Mouse (Mus musculus): ENCODE measurements at regions not wholly inside any gene's neighbourhood (a gene's known extent, or its start where the extent isn't known, plus 50 kb on each side); places are given as distances from the start of the nearest gene placed in this dataset.

- no peaks in the 10 kb centered on the region for H3K27me3 ChIP-seq (replicated peaks; ENCODE audit: control insufficient read depth, insufficient read depth, low read length)
- TF ChIP-seq POLR2A (IDR thresholded peaks at IDR 0.05; ENCODE audit: low read depth, low read length) (no peak), CTCF (conservative IDR thresholded peaks at IDR 0.05; ENCODE audit: insufficient read depth, insufficient read length, low read depth, low read length) (no peak)
- H3K27ac ChIP-seq (ENCODE audit: insufficient read depth, low read depth, low read length) = no peak overlapping the region
- H3K36me3 ChIP-seq (ENCODE audit: control insufficient read depth, insufficient read depth, low read length) = peaks cover 2% of the 10 kb centered on the region; the same call in 1 of the 2 replicates
- 75% methylated on average over 9 of the region's 9 CpGs for WGBS
- no peaks in the 10 kb centered on the region for H3K4me1 ChIP-seq (ENCODE audit: control insufficient read depth, insufficient read depth, low read length)
- DNase-seq = no peak
- H3K4me3 ChIP-seq (ENCODE audit: insufficient read depth, low read depth, low read length) = no peak overlapping the region
Observed at GRCm38 (mm10) chr6:31081238-31081637, 122.4 kb upstream of the Klf14 start.

- Histone ChIP-seq H3K27me3 (replicated peaks; ENCODE audit: control insufficient read depth, insufficient read depth, low read length) (no peaks in the 10 kb centered on the region), H3K4me3 (ENCODE audit: insufficient read depth, low read depth, low read length) (no peak overlapping the region), H3K27ac (ENCODE audit: insufficient read depth, low read depth, low read length) (no peak overlapping the region), H3K4me1 (ENCODE audit: control insufficient read depth, insufficient read depth, low read length) (no peaks in the 10 kb centered on the region), H3K36me3 (ENCODE audit: control insufficient read depth, insufficient read depth, low read length) (peaks cover 4% of the 10 kb centered on the region; the same call in 1 of the 2 replicates)
- DNase-seq = no peak
- WGBS = 48% methylated on average over 7 of the region's 7 CpGs
- TF ChIP-seq CTCF (conservative IDR thresholded peaks at IDR 0.05; ENCODE audit: insufficient read depth, insufficient read length, low read depth, low read length) (no peak), POLR2A (IDR thresholded peaks at IDR 0.05; ENCODE audit: low read depth, low read length) (no peak)
Observed at GRCm38 (mm10) chr6:31081988-31082387, 123.1 kb upstream of the Klf14 start.

- no peak for TF ChIP-seq POLR2A (IDR thresholded peaks at IDR 0.05; ENCODE audit: low read depth, low read length)
- 76% methylated on average over 10 of the region's 10 CpGs for WGBS
- no peak overlapping the region for H3K27ac ChIP-seq (ENCODE audit: insufficient read depth, low read depth, low read length)
- DNase-seq = no peak
- 0 out of 2 replicates have a peak, but pooled peaks cover 3% of the 10 kb centered on the region for H3K4me1 ChIP-seq (ENCODE audit: control insufficient read depth, insufficient read depth, low read length)
- no peak overlapping the region for H3K4me3 ChIP-seq (ENCODE audit: insufficient read depth, low read depth, low read length)
- peaks cover 7% of the 10 kb centered on the region; the same call in 1 of the 2 replicates for H3K36me3 ChIP-seq (ENCODE audit: control insufficient read depth, insufficient read depth, low read length)
- no peaks in the 10 kb centered on the region for H3K27me3 ChIP-seq (replicated peaks; ENCODE audit: control insufficient read depth, insufficient read depth, low read length)
Observed at GRCm38 (mm10) chr6:31082613-31083470, 124.0 kb upstream of the Klf14 start.

GRCm38 (mm10) chr6:31083701-31084100 lies 124.8 kb upstream of the Klf14 start:
- TF ChIP-seq CTCF (conservative IDR thresholded peaks at IDR 0.05; ENCODE audit: insufficient read depth, insufficient read length, low read depth, low read length) (no peak), POLR2A (IDR thresholded peaks at IDR 0.05; ENCODE audit: low read depth, low read length) (no peak)
- 0 out of 2 replicates have a peak, but pooled peaks cover 5% of the 10 kb centered on the region for H3K4me1 ChIP-seq (ENCODE audit: control insufficient read depth, insufficient read depth, low read length)
- DNase-seq = no peak
- H3K27ac ChIP-seq (ENCODE audit: insufficient read depth, low read depth, low read length) = no peak overlapping the region
- no peaks in the 10 kb centered on the region for H3K27me3 ChIP-seq (replicated peaks; ENCODE audit: control insufficient read depth, insufficient read depth, low read length)
- H3K36me3 ChIP-seq (ENCODE audit: control insufficient read depth, insufficient read depth, low read length) = peaks cover 8% of the 10 kb centered on the region; the same call in 1 of the 2 replicates
- no peak overlapping the region for H3K4me3 ChIP-seq (ENCODE audit: insufficient read depth, low read depth, low read length)
- WGBS = 82% methylated on average over 6 of the region's 6 CpGs

- Histone ChIP-seq H3K36me3 (ENCODE audit: control insufficient read depth, insufficient read depth, low read length) (peaks cover 8% of the 10 kb centered on the region; the same call in 1 of the 2 replicates), H3K4me1 (ENCODE audit: control insufficient read depth, insufficient read depth, low read length) (peaks cover 5% of the 10 kb centered on the region; the same call in 1 of the 2 replicates), H3K27me3 (replicated peaks; ENCODE audit: control insufficient read depth, insufficient read depth, low read length) (no peaks in the 10 kb centered on the region), H3K27ac (ENCODE audit: insufficient read depth, low read depth, low read length) (no peak overlapping the region), H3K4me3 (ENCODE audit: insufficient read depth, low read depth, low read length) (no peak overlapping the region)
- TF ChIP-seq POLR2A (IDR thresholded peaks at IDR 0.05; ENCODE audit: low read depth, low read length) (no peak), CTCF (conservative IDR thresholded peaks at IDR 0.05; ENCODE audit: insufficient read depth, insufficient read length, low read depth, low read length) (no peak)
- no peak for DNase-seq
- WGBS = 84% methylated on average over 8 of the region's 8 CpGs
Observed at GRCm38 (mm10) chr6:31085063-31085759, 126.3 kb upstream of the Klf14 start.

- Histone ChIP-seq H3K36me3 (ENCODE audit: control insufficient read depth, insufficient read depth, low read length) (peaks cover 10% of the 10 kb centered on the region; the same call in 1 of the 2 replicates), H3K4me3 (ENCODE audit: insufficient read depth, low read depth, low read length) (no peak overlapping the region), H3K27me3 (replicated peaks; ENCODE audit: control insufficient read depth, insufficient read depth, low read length) (no peaks in the 10 kb centered on the region), H3K4me1 (ENCODE audit: control insufficient read depth, insufficient read depth, low read length) (peaks cover 5% of the 10 kb centered on the region; the same call in 1 of the 2 replicates), H3K27ac (ENCODE audit: insufficient read depth, low read depth, low read length) (no peak overlapping the region)
- no peak for TF ChIP-seq CTCF (conservative IDR thresholded peaks at IDR 0.05; ENCODE audit: insufficient read depth, insufficient read length, low read depth, low read length)
- no peak for TF ChIP-seq POLR2A (IDR thresholded peaks at IDR 0.05; ENCODE audit: low read depth, low read length)
- DNase-seq = no peak
- WGBS = 86% methylated on average over 9 of the region's 9 CpGs
Observed at GRCm38 (mm10) chr6:31085760-31086108, 126.9 kb upstream of the Klf14 start.

GRCm38 (mm10) chr6:31086283-31086682 lies 127.4 kb upstream of the Klf14 start:
- H3K27me3 ChIP-seq (replicated peaks; ENCODE audit: control insufficient read depth, insufficient read depth, low read length) = no peaks in the 10 kb centered on the region
- TF ChIP-seq CTCF (conservative IDR thresholded peaks at IDR 0.05; ENCODE audit: insufficient read depth, insufficient read length, low read depth, low read length) = no peak
- no peak for TF ChIP-seq POLR2A (IDR thresholded peaks at IDR 0.05; ENCODE audit: low read depth, low read length)
- H3K36me3 ChIP-seq (ENCODE audit: control insufficient read depth, insufficient read depth, low read length) = peaks cover 13% of the 10 kb centered on the region; the same call in 1 of the 2 replicates
- no peak for DNase-seq
- WGBS = 91% methylated on average over 5 of the region's 5 CpGs
- H3K27ac ChIP-seq (ENCODE audit: insufficient read depth, low read depth, low read length) = no peak overlapping the region
- peaks cover 5% of the 10 kb centered on the region; the same call in 1 of the 2 replicates for H3K4me1 ChIP-seq (ENCODE audit: control insufficient read depth, insufficient read depth, low read length)
- no peak overlapping the region for H3K4me3 ChIP-seq (ENCODE audit: insufficient read depth, low read depth, low read length)

Data from kidney, adult 2 months (tissue).